Mouse (Mus musculus) forebrain, embryonic 10.5 days (tissue): ENCODE measurements around the gene Alg14. TPM values are rescaled to one million over a fixed set of nuclear protein-coding genes. Genes with fewer than 3 reads are reported as not detected.

Experiments
- DNase-seq: peaks from one replicate; pipeline ENCODE4 v3.0.0-alpha.2; 2017; ENCODE audit warnings: low spot score; ENCODE audit errors: extremely low spot score
- H3K27ac ChIP-seq: fragments of 300-500 bp; sonication (generic); 2 replicates; pipeline ENCODE4 v1.5.1; 2016; ENCODE audit warnings: mild to moderate bottlenecking
- H3K27me3 ChIP-seq: fragments of 300-500 bp; sonication (generic); 2 replicates; pipeline ENCODE4 v1.6.1; 2016; ENCODE audit warnings: mild to moderate bottlenecking; ENCODE audit not compliant: poor library complexity, severe bottlenecking
- H3K36me3 ChIP-seq: fragments of 300-500 bp; sonication (generic); replicated peaks from 2 replicates; pipeline ENCODE4 v1.6.1; 2016; ENCODE audit warnings: mild to moderate bottlenecking, moderate library complexity
- H3K4me1 ChIP-seq: fragments of 300-500 bp; sonication (generic); 2 replicates; pipeline ENCODE4 v1.6.1; 2016
- H3K4me3 ChIP-seq: fragments of 300-500 bp; sonication (generic); 2 replicates; pipeline ENCODE4 v1.5.1; 2016; ENCODE audit warnings: mild to moderate bottlenecking, moderate library complexity
- H3K9me3 ChIP-seq: fragments of 300-500 bp; sonication (generic); 2 replicates; pipeline ENCODE4 v1.6.1; 2016; ENCODE audit warnings: mild to moderate bottlenecking, moderate library complexity
- WGBS: fragments of 180-500 bp; shearing (Covaris S2); methylation state at CpG from one replicate; pipeline ENCODE4 v1.1.7; 2016; 5-methylcytosine and 5-hydroxymethylcytosine counted together
- polyA plus RNA-seq: library from polyadenylated mRNA; unstranded; fragments of >200 nt; fragmentation: Nextera tagmentation; extraction: Ambion mirVana; gene quantifications from 2 replicates; pipeline ENCODE4 v1.2.1, GENCODE M21; 2016

Alg14 gene
- polyA plus RNA-seq, 1 experiment from 2014 or later, result 30.9 TPM

DNA sequence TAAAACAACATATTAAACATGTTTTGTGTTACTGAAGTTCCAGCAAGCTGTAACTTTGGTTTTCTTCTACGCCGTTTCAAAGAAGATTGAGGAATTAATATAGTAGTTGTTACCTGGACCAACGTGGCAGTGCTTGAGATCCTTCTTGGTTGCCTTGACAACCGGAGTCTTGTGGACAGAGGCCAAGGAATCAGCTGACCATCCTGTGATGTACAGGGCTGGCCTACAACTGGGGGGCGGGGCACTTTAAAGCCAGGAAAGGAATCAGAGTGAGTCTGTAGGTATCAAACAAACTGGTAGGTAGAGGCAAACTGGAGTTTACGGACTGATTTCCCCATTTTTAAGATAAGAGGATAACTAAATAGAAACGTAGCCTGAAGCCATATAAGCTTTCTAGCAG is 67.7 kb downstream of the Alg14 start:
- Histone ChIP-seq H3K27me3 (no peaks in the 10 kb centered on the region), H3K9me3 (no peaks in the 10 kb centered on the region), H3K4me3 (no peak overlapping the region), H3K4me1 (peaks cover 19% of the 10 kb centered on the region), H3K36me3 (no peaks in the 10 kb centered on the region), H3K27ac (no peak overlapping the region)
- DNase-seq, result no peak
- WGBS, result 87% methylated on average over 7 of the region's 7 CpGs

DNA sequence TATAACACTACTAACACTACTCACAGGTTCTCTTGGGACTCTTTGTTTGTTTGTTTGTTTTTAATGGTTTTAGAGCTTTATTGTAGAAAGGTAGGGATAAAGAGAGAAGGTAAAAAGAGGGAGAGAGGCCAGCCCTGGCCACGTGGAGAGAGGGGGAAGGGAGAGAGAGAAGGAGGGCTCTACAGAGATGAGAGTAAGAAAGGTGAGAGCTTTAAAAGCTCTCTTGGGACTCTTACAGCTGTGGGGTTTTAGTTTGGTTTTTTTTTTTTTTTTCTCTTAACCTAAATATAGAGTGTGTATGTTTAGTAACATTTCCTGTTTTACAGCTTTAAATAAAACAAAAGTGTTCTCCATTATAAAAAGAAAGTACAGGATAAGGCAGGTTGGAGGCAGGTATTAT is 70.4 kb downstream of the Alg14 start:
- DNase-seq, result no peak
- WGBS, result 53% methylated on average over 1 of the region's 1 CpGs
- H3K27me3 ChIP-seq, result no peaks in the 10 kb centered on the region
- H3K36me3 ChIP-seq, result no peaks in the 10 kb centered on the region
- no peaks in the 10 kb centered on the region for H3K9me3 ChIP-seq
- no peak overlapping the region for H3K4me3 ChIP-seq
- no peak overlapping the region for H3K27ac ChIP-seq
- H3K4me1 ChIP-seq, result peaks cover 33% of the 10 kb centered on the region

DNA sequence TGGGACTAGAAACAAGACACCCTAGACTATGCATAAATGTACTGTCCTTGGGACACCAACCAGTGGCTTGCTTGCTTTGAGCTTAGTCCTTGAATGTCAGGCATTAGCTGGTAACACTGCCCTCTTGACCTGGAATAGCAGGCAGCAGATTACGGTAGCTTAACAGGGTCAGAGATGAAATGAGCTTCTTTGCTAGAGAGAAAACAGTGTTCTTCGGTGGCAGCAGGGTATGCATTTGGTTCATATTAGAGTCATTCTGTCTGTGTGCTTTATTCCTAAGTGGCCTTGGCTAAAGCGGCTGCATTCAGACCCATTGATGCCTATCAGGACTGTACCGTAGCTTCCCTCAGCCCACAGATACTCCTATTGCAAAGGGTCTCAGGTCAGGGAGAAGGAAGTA is 72.8 kb downstream of the Alg14 start:
- WGBS, result 58% methylated on average over 4 of the region's 4 CpGs
- peaks cover 21% of the 10 kb centered on the region for H3K4me1 ChIP-seq
- no peak for DNase-seq
- no peak overlapping the region for H3K4me3 ChIP-seq
- 0 out of 2 replicates have a peak overlapping the region, but pooled peaks have one; percentile 27 for H3K27ac ChIP-seq
- H3K36me3 ChIP-seq, result no peaks in the 10 kb centered on the region
- H3K27me3 ChIP-seq, result no peaks in the 10 kb centered on the region
- no peaks in the 10 kb centered on the region for H3K9me3 ChIP-seq

DNA sequence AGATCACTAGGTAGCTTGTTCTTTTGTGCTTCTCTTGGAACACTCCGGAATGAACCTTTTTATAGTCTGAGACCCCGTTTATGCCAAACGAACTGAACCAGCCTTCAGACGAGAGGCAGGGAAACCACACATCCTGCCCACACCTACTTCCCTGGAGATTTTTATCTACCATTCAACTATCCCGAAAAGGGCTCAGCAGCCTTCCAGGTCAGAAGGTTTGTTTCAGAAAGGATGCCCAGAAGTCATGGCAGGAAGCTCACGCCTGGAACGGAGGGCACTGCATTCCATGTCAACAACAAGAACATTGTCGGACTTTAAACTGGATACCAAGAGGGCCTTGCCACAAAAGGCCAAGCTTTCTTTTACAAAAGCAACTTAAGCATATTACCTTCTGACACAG is 73.6 kb downstream of the Alg14 start:
- H3K9me3 ChIP-seq, result no peaks in the 10 kb centered on the region
- WGBS, result 80% methylated on average over 8 of the region's 8 CpGs
- peaks cover 17% of the 10 kb centered on the region for H3K4me1 ChIP-seq
- H3K27ac ChIP-seq, result peak overlapping the region; percentile 41; the same call in 1 of the 2 replicates
- no peaks in the 10 kb centered on the region for H3K27me3 ChIP-seq
- no peak for DNase-seq
- H3K4me3 ChIP-seq, result no peak overlapping the region
- no peaks in the 10 kb centered on the region for H3K36me3 ChIP-seq

DNA sequence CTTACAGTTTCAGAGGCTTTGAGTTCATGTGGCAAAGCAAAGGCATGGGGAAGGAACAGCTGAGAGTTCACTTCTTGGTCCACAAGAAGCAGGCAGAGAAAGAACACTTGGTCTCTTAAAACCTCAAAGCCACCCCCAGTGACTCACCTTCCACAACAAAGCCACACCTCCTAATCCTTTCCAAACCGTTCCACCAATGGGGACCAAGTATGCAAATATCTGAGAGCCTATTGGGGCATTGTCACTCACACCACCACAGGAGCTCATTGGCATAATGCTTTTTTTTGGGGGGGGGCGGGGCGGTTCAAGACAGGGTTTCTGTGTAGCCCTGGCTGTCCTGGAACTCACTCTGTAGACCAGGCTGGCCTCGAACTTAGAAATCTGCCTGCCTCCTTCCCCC is 77.0 kb downstream of the Alg14 start:
- WGBS, result 90% methylated on average over 4 of the region's 4 CpGs
- Histone ChIP-seq H3K36me3 (no peaks in the 10 kb centered on the region), H3K27ac (no peak overlapping the region), H3K4me1 (peaks cover 34% of the 10 kb centered on the region), H3K9me3 (no peaks in the 10 kb centered on the region), H3K27me3 (no peaks in the 10 kb centered on the region), H3K4me3 (no peak overlapping the region)
- DNase-seq, result no peak

DNA sequence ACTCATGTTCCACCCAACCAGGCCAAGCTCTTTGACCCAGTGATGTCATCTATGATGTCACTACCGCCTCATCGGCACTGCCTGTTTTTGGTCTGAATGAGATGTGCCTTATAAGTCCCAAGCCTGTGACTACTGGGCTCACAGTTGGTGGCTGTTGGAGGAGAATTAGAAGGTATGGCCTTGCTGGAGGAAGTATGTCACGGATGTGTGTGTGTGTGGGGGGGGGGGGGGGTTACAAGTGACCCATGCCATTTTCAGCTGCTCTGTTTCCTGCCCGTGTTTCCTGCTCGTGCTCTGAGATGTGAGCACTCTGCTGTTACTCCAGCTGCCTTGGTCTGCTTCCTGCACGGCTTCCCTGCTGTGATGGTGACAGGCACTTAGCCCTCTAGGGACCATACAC is 77.9 kb downstream of the Alg14 start:
- 89% methylated on average over 6 of the region's 6 CpGs for WGBS

DNA sequence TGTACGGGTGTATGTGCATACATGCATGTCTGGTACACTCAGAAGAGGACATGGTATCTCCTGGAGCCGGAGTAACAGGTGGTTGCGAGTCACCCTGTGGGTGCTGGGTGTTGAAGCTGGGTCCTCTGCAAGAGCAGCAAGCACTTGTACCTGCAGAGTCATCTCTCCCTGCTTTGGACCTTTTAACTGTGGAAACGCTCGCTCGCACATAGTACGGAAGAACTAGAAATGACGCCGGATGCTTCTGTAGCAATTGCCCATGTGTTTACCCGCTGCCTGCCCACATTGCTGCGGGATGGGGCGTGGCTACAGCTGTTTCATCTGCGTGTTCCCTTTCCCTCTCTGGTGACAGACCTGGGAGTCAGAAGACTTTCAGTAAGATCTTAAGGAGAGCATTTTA is 78.7 kb downstream of the Alg14 start:
- Histone ChIP-seq H3K4me3 (no peak overlapping the region), H3K36me3 (no peaks in the 10 kb centered on the region), H3K9me3 (no peaks in the 10 kb centered on the region), H3K27ac (peak overlapping the region; percentile 4; the same call in 1 of the 2 replicates), H3K27me3 (no peaks in the 10 kb centered on the region), H3K4me1 (peaks cover 22% of the 10 kb centered on the region)
- no peak for DNase-seq
- WGBS, result 90% methylated on average over 13 of the region's 13 CpGs

More for the DNA sequence above, 77.9 kb downstream of the Alg14 start:
- H3K27me3 ChIP-seq, result no peaks in the 10 kb centered on the region
- no peaks in the 10 kb centered on the region for H3K36me3 ChIP-seq
- H3K9me3 ChIP-seq, result no peaks in the 10 kb centered on the region
- H3K4me1 ChIP-seq, result peaks cover 30% of the 10 kb centered on the region
- no peak for DNase-seq
- H3K27ac ChIP-seq, result no peak overlapping the region
- no peak overlapping the region for H3K4me3 ChIP-seq

DNA sequence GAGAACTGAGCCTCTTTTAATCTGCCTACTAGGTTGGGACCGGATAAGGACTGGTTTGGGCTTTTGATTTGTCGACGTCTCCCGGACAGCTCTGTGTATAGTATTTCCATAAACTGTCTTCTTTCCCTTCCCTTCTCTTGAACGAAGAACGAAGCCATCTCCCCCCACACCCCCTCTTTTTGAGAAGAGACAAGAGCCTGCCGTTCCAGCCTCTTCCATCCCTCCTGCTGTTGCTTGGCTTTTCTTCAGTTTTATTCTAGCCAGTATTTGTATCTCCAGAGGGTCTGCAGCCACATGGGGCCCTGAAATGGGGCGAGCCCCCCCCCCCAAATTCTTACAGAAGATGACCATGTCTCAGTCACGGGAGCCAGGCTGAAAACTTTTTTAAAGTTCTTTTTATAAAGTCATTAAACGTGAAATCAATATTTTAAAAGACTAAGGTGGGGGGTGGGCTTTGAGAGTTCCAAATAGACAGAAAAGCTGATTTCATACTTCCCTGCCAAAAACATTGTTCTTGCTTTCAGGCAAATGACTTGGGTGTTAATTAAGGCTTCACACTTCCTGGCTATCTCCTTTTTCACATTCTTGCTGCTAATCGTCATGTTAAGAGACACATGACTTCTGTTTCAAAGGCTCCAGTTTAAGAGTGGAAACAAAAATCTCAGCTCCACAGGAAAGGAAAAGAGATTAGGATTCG is 79.4 kb downstream of the Alg14 start:
- peak overlapping the region; percentile 4; the same call in 1 of the 2 replicates for H3K27ac ChIP-seq
- 77% methylated on average over 12 of the region's 12 CpGs for WGBS
- H3K4me1 ChIP-seq, result peaks cover 23% of the 10 kb centered on the region
- no peaks in the 10 kb centered on the region for H3K27me3 ChIP-seq
- no peak for DNase-seq
- H3K36me3 ChIP-seq, result no peaks in the 10 kb centered on the region
- H3K4me3 ChIP-seq, result no peak overlapping the region
- no peaks in the 10 kb centered on the region for H3K9me3 ChIP-seq

DNA sequence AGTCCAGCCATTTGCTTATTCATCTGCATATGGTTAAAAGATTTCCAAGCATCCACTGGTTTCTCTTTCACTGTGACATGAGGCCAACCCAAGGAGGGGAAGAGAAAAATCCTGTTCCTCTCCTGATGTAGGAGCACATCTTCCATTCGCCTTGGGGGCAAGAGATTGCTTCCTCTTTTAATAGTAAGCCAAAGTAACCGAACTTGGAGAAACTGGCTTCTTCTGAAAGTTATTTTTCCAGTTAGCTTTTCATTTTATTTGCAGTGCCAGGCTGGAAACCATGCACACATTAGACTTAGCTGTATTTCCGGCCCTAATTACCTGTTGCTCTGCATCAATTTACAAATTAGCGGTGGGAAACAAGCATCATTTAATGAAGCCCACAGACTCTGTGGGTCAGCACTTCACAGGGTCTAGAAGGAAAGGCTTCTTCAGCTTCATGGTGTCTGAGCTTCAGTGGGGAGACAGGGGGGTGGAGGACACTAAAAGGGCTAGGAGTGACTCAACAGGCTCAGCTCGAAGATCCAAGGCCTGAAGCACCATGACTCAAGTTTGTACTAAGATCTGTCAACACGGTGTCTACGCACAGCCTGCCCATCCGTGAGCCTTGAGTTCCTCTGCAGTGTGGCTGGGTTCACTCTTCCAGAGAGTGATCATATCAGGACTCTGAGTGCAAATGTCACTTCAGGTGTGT is 80.1 kb downstream of the Alg14 start:
- no peak overlapping the region for H3K4me3 ChIP-seq
- H3K36me3 ChIP-seq, result no peaks in the 10 kb centered on the region
- H3K27me3 ChIP-seq, result no peaks in the 10 kb centered on the region
- no peaks in the 10 kb centered on the region for H3K9me3 ChIP-seq
- WGBS, result 88% methylated on average over 8 of the region's 8 CpGs
- no peak for DNase-seq
- H3K27ac ChIP-seq, result no peak overlapping the region
- H3K4me1 ChIP-seq, result peaks cover 23% of the 10 kb centered on the region

DNA sequence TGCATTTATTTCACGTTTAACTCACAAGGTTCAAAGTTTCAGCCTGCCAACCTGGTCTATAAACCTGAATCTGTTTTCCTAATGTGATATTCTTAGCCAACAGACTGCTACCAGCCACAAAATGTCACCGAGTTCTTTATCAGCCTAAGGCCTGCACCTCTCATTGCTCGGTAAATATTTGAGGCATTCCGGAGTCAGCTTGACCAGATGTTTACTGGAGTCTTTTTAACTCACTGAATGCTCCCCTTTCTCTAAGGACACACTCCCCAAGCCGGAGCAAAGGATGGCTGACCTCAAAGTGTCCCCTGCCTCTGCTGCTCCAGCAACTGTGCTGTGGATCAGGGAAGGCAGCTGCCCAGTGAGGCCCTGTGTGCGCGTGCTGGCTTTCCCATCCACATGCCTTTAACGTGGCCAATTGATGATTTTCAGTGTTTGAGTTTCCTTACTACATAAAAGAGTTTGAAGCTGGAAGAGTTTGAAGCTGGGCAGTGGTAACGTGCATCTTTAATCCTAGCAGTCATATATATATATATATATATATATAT is 82.4 kb downstream of the Alg14 start:
- Histone ChIP-seq H3K36me3 (no peaks in the 10 kb centered on the region), H3K27ac (no peak overlapping the region), H3K4me1 (peaks cover 31% of the 10 kb centered on the region), H3K4me3 (no peak overlapping the region), H3K27me3 (no peaks in the 10 kb centered on the region), H3K9me3 (no peaks in the 10 kb centered on the region)
- no peak for DNase-seq
- WGBS, result 74% methylated on average over 9 of the region's 9 CpGs

DNA sequence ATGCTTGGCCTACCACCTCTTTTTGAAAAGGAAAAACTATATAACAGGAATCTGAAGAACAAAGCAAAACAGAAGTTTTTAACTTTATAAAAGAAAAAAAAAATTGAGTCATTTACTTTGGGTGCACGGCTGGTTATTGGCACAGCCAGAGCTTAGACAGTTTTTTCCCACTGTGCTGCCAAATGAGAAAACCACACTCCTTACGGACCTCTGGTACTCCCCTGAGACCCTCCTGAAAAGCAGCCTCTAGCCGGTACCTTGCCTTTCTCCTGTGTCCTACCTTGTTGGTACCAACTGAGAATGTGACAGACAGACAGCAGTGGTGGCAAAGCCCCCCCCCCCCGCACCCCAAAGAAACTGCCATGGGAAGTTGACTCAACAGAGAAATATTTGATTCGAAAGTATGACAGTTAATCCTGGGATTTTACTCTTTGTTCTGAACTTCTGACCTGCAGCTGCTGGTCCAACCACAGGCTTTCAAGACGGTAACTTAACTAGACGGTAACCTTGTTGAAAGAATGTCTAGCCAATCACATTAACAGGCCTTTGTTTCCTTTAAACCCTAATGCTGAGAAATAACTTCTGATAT is 84.1 kb downstream of the Alg14 start:
- Histone ChIP-seq H3K36me3 (no peaks in the 10 kb centered on the region), H3K27me3 (no peaks in the 10 kb centered on the region), H3K9me3 (no peaks in the 10 kb centered on the region), H3K4me1 (peaks cover 35% of the 10 kb centered on the region), H3K4me3 (no peak overlapping the region), H3K27ac (no peak overlapping the region)
- DNase-seq, result no peak
- WGBS, result 65% methylated on average over 7 of the region's 7 CpGs

DNA sequence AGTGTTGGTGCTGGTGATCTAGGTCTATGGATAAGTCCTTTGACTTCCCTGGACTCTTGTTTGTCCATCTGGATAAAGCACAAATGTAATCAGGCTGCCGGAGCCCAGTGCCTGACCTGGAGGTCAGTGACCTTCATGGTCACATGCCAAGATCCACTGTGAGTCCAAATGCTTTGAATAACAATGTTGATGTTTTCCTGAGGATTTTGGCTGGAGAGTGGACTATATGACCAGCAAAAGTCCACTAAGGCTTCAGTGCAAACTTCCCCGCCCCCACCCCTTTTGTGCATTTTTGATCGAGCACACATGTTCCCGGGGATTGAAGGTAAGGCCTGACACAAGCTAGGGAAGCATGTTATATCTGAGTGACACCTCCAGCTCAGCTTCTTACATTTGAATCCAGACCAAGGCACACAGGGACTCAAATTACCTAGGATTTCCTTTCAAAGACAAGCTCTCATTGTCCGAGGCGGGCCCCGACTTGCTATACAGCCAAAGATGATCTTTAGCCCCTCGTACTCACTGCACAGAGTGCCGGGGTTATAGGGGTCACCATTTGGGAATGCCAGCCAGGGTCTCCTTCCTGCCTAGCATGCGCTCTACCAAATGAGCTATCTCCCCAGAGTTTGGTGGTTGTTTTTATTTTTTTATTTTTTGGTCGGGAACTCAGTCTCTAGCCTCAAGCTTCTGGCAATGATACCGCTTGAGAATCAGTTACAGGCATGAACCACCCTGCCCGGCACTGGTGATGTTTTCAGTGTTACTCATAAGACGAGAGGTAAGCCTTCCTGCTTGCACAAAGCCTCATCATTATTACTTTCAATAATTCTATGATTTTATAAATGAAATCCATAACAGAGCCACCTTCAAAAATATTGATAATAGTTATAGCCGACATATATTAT is 87.4 kb downstream of the Alg14 start:
- no peaks in the 10 kb centered on the region for H3K36me3 ChIP-seq
- H3K4me3 ChIP-seq, result no peak overlapping the region
- no peak for DNase-seq
- H3K9me3 ChIP-seq, result no peaks in the 10 kb centered on the region
- no peaks in the 10 kb centered on the region for H3K27me3 ChIP-seq
- peaks cover 21% of the 10 kb centered on the region for H3K4me1 ChIP-seq
- peak overlapping the region; percentile 54 for H3K27ac ChIP-seq
- 47% methylated on average over 15 of the region's 15 CpGs for WGBS
